In the genomic region with DNA sequence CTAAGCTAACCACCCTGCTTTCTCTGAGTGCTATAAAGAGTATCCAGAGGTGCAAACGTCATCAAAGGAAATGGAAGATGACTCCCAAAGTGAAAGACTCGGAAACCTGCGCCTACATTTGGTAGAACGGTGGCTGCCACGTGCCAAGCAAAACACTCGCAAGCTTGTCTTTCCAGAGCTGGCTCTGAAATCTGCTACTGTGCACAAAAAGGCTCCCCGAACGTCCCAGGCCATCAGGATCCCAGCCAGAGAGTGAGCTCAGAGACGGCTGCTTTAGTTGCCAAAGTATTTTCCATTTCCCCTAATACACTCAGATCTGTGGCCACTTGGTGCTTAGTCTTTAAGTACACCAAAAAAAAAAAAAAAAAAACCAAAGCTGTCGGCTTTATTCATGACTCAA, we compare ENCODE assay signal across 8 mouse cellular contexts. TPM values are rescaled to one million over a fixed set of nuclear protein-coding genes. Genes with fewer than 3 reads are reported as not detected.
DNase-seq lines count a peak whose midpoint lies in the region; ATAC-seq lines count a peak whose summit lies in the region.
"Had no signal": no experiment of that assay in that cellular context is flagged by ENCODE, and none has a peak within 500 bp of the region (broad histone marks: within the 10 kb centered on the region; RNA-seq: fewer than 3 reads in every experiment).

No protein-coding gene starts in this region.

- 70% methylated on average over 10 of the region's 10 CpGs for WGBS in hindbrain, embryonic 16.5 days
- 83% methylated on average over 10 of the region's 10 CpGs for WGBS in hindbrain, embryonic 12.5 days

- peaks cover 7% of the 10 kb centered on the region for H3K4me1 ChIP-seq in hindbrain, embryonic 16.5 days (ENCODE audit: control insufficient read depth, insufficient read depth, low read depth, low read length)
- H3K4me1 ChIP-seq in hindbrain, embryonic 12.5 days = peaks cover 11% of the 10 kb centered on the region

- ATAC-seq in hindbrain, embryonic 16.5 days = no peak
- no peak for ATAC-seq in hindbrain, embryonic 12.5 days (ENCODE audit: low FRiP score)
- ATAC-seq in erythroid progenitor cell, adult 5-6 weeks (replicated peaks; ENCODE audit: low FRiP score, poor library complexity, severe bottlenecking) = no peak

- 0 out of 2 replicates have a peak overlapping the region, but pooled peaks have one; percentile 35 for H3K27ac ChIP-seq in hindbrain, embryonic 16.5 days (ENCODE audit: low read depth, low read length)
- no peak overlapping the region for H3K27ac ChIP-seq in hindbrain, embryonic 12.5 days
- H3K27ac ChIP-seq: neural tube, embryonic 13.5 days had no signal

- H3K4me2 ChIP-seq in hindbrain, embryonic 16.5 days (ENCODE audit: low read length) = no peak overlapping the region
- no peak overlapping the region for H3K4me2 ChIP-seq in hindbrain, embryonic 12.5 days (replicated peaks)
- H3K4me2 ChIP-seq: neural tube, embryonic 13.5 days had no signal

- no peak overlapping the region for H3K9ac ChIP-seq in hindbrain, embryonic 16.5 days (ENCODE audit: low read depth, low read length)
- H3K9ac ChIP-seq in hindbrain, embryonic 12.5 days = no peak overlapping the region
- H3K9ac ChIP-seq: neural tube, embryonic 13.5 days had no signal

- H3K4me3 ChIP-seq in hindbrain, embryonic 16.5 days (ENCODE audit: low read length) = no peak overlapping the region
- H3K4me3 ChIP-seq in hindbrain, embryonic 12.5 days = no peak overlapping the region
- H3K4me3 ChIP-seq: neural tube, embryonic 13.5 days had no signal

- peak; percentile 81 for DNase-seq in brain, adult 2 months (ENCODE audit: low read depth, low spot score)
- DNase-seq in fibroblast of lung, adult 2 months (ENCODE audit: low read depth) = peak; percentile 91
- DNase-seq in heart, postnatal 14 days = peak; percentile 58 to 74
- DNase-seq in B cell, adult 2 months = no peak

- H3K9me3 ChIP-seq in hindbrain, embryonic 16.5 days (ENCODE audit: control insufficient read depth, low read length) = no peaks in the 10 kb centered on the region
- no peaks in the 10 kb centered on the region for H3K9me3 ChIP-seq in hindbrain, embryonic 12.5 days (replicated peaks)
- H3K9me3 ChIP-seq: neural tube, embryonic 13.5 days had no signal

- intact Hi-C loops in heart, postnatal 14 days (cut with DNase I) = no loop called here

- H3K27me3 ChIP-seq in hindbrain, embryonic 16.5 days (replicated peaks; ENCODE audit: control insufficient read depth, insufficient read depth, low read length) = no peaks in the 10 kb centered on the region
- H3K27me3 ChIP-seq in hindbrain, embryonic 12.5 days = no peaks in the 10 kb centered on the region
- H3K27me3 ChIP-seq: neural tube, embryonic 13.5 days had no signal

- H3K36me3 ChIP-seq in hindbrain, embryonic 16.5 days (ENCODE audit: control insufficient read depth, insufficient read depth, low read length) = no peaks in the 10 kb centered on the region
- H3K36me3 ChIP-seq in hindbrain, embryonic 12.5 days = no peaks in the 10 kb centered on the region
- H3K36me3 ChIP-seq: neural tube, embryonic 13.5 days had no signal

RNA-seq across cellular contexts. Expression of a gene that starts 31.2 kb away (rescaled TPM):
- 13.4 and 20.5 TPM in 2 replicates for polyA plus RNA-seq in hindbrain, embryonic 16.5 days (2015; fragmentation: Nextera tagmentation; extraction: Ambion mirVana)
- 32.8 and 35.4 TPM in 2 replicates for polyA plus RNA-seq in hindbrain, embryonic 12.5 days (2016; fragmentation: Nextera tagmentation; extraction: Ambion mirVana)
- 10 to 100 TPM; 83.2 to 85.0 TPM for total RNA-seq in heart, postnatal 14 days (2021)
- total RNA-seq in erythroid progenitor cell, adult 5-6 weeks (2015; ENCODE audit: low replicate concordance) = 1.3 TPM in 1 of 2 replicates, not detected in the other
- 0.13 TPM in 1 of 2 replicates, not detected in the other for total RNA-seq in erythroid progenitor cell, adult 5-6 weeks (2017; ENCODE audit: low replicate concordance)

RNA-seq across cellular contexts. Expression of a gene that starts 53.2 kb away (rescaled TPM):
- polyA plus RNA-seq in hindbrain, embryonic 16.5 days (2015; fragmentation: Nextera tagmentation; extraction: Ambion mirVana) = 65.9 and 68.7 TPM in 2 replicates
- polyA plus RNA-seq in hindbrain, embryonic 12.5 days (2016; fragmentation: Nextera tagmentation; extraction: Ambion mirVana) = 20.6 and 24.2 TPM in 2 replicates
- total RNA-seq in heart, postnatal 14 days (2021) = 1 to 10 TPM; 4.1 to 4.2 TPM
- not detected in 2 replicates for total RNA-seq in erythroid progenitor cell, adult 5-6 weeks (2015; ENCODE audit: low replicate concordance)
- not detected in 2 replicates for total RNA-seq in erythroid progenitor cell, adult 5-6 weeks (2017; ENCODE audit: low replicate concordance)

Comparison
In these comparisons a context has a peak if more than half of its experiments do, and no peak if none do; other contexts are left out.
1. DNase-seq: peak in brain, adult 2 months (single experiment), fibroblast of lung, adult 2 months (single experiment) and heart, postnatal 14 days (2 of 2); none in B cell, adult 2 months (0 of 2).
2. RNA of a gene that starts 31.2 kb away (total RNA-seq): 83.2 to 85.0 TPM in heart, postnatal 14 days; 0.13 to 1.3 TPM in erythroid progenitor cell, adult 5-6 weeks; every median in the first group is over 10 times any median in the second.
3. RNA of a gene that starts 53.2 kb away (total RNA-seq): 4.1 to 4.2 TPM in heart, postnatal 14 days; not detected in erythroid progenitor cell, adult 5-6 weeks; every median in the first group is over 4 times any median in the second.